Mouse (Mus musculus): Measurements from ENCODE around the gene Dab2.

Dab2 gene

DNA sequence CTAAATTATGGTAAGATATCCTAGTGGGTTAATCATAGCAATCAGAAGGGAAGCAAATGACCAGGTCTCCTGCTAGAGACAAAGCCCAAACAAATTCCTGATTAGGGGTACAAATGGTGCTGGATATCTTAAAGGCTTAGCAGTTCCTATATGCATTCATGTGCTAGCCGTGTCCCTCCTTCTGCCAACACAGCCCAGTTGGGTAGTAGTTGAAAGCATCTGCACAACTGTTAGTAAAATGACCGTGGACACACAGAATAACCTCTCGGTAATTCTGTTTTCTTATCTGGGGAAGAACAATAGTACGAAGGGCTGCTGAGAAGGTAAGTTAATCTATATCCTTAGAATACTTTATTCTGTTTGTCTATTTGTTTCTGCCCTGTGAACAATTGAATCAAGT lies 90.5 kb downstream of the Dab2 start:
- no peak for DNase-seq (ENCODE audit: extremely low read depth, insufficient read length, low spot score)

DNA sequence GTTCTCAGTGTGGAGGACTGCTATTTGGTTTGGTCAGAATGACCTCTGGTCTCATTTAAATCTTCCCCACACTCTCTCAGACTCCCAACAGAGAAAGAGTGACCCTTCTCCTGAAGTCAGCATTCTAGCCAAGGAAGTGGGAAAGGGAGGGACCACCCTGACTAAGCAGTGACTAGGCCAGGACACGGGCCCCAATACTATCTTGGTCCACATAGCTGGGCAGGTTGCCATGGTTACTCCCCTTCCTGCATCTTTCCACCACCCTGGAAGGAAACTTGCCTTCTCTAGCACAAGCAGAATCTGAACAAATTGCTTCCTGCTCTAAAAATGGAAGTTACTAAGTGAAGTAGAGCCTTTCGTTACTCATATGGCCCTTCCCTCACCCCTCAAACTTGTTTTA lies 91.1 kb downstream of the Dab2 start:
- peak; percentile 14 for DNase-seq (ENCODE audit: extremely low read depth, insufficient read length, low spot score)

DNA sequence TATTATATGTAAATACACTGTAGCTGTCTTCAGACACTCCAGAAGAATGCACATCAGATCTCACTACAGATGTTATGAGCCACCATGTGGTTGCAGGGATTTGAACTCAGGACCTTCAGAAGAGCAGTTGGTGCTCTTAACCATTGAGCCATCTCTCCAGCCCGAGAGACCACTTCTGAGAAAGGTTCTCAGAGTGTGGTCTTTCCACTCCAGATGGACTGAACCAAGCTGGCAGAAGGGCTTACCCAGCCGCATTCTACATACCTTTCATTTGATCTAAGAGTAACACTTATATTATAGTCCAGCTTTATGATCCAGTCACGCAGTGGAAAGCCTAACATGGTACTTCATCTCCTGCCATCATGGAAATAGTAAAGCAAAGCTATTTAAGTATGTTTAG lies 92.3 kb downstream of the Dab2 start:
- no peak for DNase-seq (ENCODE audit: extremely low read depth, insufficient read length, low spot score)

DNA sequence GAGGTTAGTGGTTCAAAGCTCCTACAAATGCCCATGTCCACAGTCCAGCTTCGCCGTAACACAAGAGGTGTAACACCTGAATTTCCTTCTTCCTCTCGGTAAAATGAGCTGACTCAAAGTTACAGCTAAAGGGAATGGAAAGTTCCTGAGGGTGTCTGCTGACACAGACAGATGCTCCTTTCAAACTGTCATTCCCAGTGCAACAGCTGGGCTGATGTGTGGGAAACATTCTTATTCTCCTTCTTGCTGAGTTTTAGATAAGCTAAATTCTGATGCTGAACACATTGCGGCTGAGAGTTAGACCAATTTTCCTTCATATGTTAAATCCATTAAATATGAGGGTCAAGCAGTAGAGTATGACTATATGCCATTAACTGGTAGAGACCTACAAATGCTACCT lies 94.0 kb downstream of the Dab2 start:
- no peak for DNase-seq (ENCODE audit: extremely low read depth, insufficient read length, low spot score)

DNA sequence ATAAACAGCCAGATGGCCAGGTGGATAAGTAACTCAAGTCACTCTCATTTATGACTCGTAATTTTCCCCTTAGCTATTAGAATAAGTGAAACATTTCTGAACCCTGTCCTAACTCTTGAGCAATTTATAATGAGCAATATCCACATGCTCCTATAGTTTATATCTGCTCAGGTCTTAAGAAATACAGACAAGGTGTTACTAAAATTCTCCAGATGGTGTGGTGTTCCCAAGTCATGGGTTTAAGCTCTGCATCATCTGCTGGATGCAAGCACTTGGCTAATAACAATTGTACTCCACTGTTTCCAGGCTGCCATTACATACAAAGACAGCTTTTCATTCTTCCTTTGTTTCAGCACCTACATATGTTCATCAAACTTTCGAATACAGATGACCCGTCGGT lies 98.6 kb downstream of the Dab2 start:
- no peak for DNase-seq (ENCODE audit: extremely low read depth, insufficient read length, low spot score)

DNA sequence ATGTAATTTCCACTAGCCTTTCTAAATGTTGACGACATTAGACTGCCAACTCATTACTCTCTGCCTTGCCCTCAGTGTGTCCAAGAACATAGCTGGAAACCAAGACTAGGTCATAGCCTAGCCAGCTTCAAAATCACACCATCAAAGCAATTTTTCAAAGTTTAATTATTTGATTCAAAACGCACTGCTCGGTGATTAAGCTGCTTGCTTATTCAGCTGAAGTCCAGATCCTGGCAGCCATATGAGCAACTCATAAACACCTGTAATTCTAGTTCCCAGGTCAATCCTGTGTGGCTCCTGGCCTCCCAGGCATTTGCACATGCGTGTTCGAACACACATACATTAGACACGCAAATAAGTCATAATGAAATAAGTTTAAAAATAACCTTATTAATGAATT lies 99.3 kb downstream of the Dab2 start:
- DNase-seq (ENCODE audit: extremely low read depth, insufficient read length, low spot score), result no peak

DNA sequence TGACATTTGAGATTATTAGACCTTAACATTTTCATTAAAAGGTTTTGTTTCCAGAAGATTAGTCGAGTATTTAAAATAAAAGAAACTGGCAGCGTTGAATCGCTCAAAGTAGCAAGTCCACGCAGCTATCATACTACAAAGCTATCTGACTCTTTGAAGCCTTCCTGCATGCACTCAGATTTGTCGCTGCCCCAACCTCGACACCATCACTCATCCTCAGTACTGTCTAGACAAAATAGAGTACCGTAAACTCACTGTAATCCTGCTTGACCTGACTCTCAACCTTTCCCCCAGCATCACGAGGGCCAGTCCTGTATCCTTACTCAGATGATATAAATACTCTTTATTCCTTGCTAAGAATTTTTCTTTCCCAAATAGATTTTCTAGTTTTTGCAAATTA lies 100.5 kb downstream of the Dab2 start:
- DNase-seq (ENCODE audit: extremely low read depth, insufficient read length, low spot score), result no peak

DNA sequence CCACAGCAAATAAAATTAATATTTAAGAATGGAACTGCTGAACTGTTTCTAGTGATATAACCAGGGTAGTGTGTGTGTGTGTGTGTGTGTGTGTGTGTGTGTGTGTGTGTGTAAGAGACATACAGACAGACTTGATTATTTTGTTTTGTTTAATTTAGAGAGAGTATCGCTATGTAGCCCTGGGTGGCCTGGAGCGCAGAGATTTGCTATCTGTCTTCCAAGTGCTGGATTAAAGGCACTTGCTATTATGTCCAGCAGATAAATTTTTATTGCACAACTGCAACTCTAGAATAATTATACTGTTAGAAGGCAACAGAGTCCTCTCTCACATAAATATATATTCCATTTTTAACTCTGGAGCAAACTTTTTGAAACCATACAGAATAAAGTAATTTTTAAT lies 102.8 kb downstream of the Dab2 start:
- DNase-seq (ENCODE audit: extremely low read depth, insufficient read length, low spot score), result no peak

DNA sequence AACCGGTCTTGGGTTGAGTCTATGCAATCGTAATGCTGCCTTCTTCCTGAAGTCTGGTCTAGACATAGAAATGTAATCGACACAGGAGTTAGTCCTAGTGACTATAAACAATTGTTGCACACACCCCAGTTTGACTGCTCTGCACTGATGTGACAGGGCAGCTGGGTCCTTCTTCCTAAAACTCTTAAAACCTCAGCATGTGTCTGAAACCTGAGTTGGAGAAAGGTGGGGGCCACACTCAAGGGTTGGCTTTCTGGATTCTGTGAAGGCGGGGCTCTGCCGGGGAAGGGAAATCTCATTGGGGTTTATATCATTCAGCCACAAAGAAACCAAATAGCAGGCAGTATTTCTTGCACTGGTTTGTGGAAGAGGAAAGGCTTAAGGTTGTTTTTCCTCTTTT lies 104.6 kb downstream of the Dab2 start:
- no peak for DNase-seq (ENCODE audit: extremely low read depth, insufficient read length, low spot score)

DNA sequence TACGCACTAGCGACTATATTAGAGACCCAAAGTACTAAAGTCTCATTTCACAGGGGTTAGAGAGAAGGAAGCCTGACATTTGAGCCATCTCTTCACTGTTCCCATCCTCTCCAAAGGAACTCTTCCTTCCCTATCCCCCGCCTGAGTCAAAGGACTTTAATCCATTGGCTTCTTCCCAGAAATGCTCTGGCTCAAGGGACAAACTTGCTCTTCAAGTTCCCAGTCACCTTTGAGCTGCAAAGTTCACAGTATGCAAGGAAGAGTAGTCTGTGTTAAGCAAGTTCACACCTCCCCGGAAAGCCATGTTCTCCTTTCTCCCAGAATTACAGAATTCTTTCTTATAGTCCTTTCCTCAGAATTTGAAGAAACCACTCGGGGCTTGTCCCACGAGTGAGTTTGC lies 107.2 kb downstream of the Dab2 start:
- no peak for DNase-seq (ENCODE audit: extremely low read depth, insufficient read length, low spot score)

DNA sequence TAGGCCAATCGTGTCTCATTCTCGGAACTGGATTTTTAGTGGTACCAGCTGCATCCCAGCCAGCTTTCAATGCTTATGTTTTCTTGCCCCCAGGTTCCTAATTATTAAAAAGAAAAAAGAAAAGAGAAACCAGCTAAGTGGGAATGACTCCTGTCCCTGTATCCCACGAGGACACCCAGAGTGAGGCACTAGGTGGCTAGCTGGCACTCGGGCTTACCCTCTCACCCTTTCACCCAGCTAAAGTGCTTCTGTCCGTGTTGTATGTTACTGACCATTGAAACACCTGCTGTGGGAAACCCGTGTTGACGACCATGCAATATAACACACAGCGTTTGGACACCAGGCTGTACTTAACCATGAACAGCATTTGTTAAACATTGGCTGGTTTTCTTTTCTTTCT lies 109.4 kb downstream of the Dab2 start:
- DNase-seq (ENCODE audit: extremely low read depth, insufficient read length, low spot score), result no peak

DNA sequence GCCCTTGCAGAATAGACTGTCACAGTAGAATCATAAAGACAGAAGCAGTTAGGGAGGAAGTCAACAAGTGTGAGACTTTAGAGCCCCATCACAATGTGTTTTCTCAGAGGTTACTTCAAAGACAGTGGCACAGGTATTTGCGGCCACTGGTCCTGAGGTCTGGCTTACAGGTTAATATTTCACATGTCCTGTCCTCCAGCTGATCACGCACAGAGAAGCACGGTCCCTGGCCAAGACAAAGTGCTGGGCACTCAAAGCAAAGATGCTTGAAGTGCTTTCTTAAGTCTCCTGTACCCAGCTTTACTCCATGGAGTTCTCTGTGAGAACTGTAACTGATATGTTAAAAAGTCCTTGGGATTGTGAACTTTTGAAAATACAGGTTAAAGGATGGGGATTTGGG lies 110.6 kb downstream of the Dab2 start:
- DNase-seq (ENCODE audit: extremely low read depth, insufficient read length, low spot score), result no peak

DNA sequence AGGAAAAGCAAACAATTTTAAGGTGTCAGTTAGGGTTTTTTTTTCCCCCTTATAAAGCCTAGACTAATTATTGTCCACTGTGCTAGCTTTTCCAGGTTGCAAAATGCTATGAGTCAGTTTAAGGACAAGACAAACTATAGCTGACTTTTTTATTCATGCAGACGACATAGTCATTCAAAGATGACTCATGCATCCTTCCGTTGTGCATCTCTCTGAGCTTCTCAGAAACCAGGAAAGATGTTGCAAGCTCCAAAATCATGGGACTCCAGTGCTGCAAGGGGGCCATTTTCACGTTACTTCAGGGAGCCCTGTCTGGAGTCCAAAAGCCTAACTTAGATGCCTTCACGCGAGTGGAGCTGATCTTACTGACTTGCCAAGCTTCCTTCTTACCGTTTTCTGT lies 111.7 kb downstream of the Dab2 start:
- peak; percentile 53 for DNase-seq (ENCODE audit: extremely low read depth, insufficient read length, low spot score)

DNA sequence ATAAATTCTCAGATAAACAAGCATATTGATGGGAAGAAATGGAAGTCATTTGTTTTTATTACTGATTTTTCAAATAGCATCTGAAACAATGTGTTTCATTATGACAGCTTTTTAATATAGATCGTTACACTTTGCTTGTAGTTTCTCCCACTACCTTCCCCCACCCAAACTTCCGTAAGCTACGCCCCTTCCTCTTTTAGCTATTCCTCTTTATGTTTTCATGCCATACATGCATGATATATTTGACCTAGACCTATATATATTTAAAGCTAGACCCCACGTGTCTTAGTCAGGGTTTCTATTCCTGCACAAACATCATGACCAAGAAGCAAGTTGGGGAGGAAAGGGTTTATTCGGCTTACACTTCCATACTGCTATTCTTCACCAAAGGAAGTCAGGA lies 115.7 kb downstream of the Dab2 start:
- no peak for DNase-seq (ENCODE audit: extremely low read depth, insufficient read length, low spot score)

DNA sequence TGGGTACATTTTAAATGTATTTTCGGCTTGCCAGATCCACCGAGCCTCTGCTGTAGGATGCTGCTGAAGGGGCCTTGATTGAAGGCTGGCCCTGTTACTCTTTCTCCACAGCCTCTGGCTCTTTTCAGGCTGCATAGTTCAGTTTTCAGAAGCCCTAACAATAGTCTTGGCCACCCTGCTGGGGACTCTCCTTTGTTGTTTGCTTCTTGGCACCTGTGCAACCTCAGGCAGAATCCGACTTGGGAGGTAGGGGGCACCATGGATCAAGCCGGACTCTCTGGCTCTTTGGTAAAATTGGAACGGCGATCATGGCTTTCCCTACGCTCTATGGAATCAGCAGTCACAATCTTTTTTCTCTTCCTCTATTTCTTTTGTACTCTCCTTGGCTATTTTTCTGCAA lies 132.2 kb downstream of the Dab2 start:
- DNase-seq (ENCODE audit: extremely low read depth, insufficient read length, low spot score), result no peak

DNA sequence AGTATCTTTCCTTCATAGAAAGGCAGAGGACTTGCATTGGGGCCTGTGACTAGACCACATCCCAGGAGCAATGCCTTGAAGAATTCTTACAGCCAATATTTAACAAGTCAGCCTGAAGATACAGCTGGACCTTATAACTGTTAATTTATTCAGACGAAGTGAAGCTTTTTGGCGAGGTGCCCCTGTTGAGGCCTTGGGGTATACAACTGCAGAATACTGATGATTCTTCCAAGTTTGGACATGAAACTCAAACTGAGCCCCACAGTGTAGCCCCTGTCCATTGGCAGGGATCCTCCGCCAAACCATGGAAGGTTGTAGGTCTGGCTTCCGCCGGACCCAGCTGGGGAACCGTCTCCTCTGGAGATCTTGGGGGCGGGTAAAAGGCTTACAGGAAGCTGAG lies 132.8 kb downstream of the Dab2 start:
- no peak for DNase-seq (ENCODE audit: extremely low read depth, insufficient read length, low spot score)

DNA sequence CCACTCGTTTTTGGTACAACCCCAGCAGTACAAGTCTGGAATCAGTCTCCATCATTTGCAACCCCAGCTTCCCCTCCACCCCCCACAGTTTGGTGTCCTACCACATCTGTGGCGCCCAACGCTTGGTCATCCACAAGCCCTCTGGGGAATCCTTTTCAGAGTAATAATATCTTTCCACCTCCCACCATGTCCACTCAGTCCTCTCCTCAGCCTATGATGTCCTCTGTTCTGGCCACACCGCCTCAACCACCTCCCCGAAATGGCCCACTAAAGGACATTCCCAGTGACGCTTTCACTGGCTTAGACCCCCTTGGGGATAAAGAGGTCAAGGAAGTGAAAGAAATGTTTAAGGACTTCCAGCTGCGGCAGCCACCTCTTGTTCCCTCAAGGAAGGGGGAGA lies 135.7 kb downstream of the Dab2 start:
- DNase-seq (ENCODE audit: extremely low read depth, insufficient read length, low spot score), result no peak

DNA sequence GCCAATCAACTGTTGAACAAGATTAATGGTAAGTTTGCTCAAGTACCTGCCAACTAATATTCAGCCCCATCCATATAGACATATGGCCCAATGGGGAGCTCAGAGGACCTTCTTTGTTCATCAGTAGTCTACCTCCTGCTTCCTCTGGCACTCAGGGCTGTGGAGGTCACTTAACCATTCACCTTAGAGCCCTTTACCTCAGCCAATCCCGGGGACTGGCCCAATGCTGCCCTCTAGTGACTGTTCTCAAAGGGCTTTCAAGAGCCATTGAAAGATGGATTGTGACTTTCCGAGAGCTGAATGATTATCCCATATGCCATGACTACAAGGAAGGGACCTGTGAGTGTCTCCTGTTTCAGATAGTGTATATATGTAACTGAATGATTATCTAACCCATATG lies 136.2 kb downstream of the Dab2 start:
- DNase-seq (ENCODE audit: extremely low read depth, insufficient read length, low spot score), result peak; percentile 19

DNA sequence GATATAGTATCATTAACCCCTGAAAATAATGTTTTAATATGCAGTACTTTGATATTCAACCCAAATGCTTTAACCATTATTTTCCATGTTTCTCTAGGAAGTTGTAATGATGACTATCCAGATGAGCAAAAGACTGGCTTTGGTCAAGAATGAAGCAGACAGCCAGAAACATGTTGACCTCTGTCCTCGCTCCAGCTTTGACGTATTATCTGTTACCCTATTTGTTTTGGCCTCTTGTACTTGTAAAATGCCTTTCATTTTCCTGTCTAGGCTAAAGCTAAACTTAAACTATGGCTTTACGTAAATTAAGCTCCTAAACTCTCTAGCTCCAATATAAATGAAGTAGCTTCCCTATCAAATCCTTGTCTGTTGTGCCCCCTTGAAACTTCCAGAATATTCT lies 139.1 kb downstream of the Dab2 start:
- no peak for DNase-seq (ENCODE audit: extremely low read depth, insufficient read length, low spot score)

DNA sequence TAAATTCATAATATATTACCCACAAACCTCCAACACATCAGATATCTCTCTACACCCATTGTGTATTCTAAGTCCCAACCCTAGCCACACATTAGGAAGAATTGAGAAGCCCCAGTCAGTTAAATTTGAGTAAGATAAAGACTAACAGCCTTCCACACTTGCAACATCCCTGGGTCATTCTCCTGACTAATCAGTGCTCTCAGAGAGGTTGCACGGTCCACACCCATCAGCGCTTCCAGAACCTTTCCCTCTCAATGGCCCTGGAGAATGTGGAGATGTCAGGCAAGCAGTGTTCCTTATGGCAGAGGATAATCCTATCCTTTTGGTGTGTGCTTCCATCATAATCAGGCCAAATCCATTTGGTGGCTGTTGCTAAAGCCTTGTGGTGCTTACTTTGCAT lies 144.9 kb downstream of the Dab2 start:
- DNase-seq (ENCODE audit: extremely low read depth, insufficient read length, low spot score), result no peak

DNA sequence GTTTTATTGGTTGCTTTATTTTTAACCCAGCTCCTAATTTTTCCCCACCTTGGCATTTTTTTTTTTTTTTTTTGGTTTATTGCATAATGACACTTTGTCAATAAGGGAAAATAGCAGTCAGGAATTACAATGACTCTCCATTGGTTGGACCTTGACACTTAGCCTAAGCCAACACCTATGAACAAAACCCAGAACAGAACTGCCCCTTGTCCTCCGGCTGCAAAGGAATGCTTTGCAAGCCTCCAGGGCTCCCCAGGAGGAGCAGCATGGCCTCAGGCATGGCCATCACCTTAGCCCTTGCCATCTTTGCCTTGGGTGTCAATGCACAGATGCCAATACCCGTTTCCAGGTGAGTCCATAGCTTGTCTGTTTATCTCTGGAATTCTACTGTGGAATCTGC lies 145.5 kb downstream of the Dab2 start, which contains the start of gene C9:
Gene C9 (plus strand): TSS at position 193 of the 400 bp plus-strand sequence.
- DNase-seq (ENCODE audit: extremely low read depth, insufficient read length, low spot score), result no peak

DNA sequence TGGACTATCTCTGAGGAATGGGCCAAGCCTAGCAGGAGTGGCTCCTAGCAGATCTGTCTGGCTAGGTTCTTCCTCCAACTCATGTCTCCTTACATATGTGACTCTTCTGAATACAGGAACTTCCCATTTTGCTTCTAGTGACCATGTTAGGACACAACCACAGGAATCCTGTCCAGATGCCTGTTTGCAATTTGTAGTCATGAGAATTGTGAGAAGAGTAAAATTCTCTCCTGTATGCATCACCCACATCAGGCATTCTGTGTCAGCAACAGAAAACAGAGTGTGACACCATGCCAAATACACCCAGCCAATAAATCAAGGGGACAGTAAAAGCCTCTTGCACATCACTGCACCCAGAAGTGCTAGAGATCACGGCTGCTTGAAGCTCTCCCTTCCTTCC lies 146.6 kb downstream of the Dab2 start:
- DNase-seq (ENCODE audit: extremely low read depth, insufficient read length, low spot score), result no peak

DNA sequence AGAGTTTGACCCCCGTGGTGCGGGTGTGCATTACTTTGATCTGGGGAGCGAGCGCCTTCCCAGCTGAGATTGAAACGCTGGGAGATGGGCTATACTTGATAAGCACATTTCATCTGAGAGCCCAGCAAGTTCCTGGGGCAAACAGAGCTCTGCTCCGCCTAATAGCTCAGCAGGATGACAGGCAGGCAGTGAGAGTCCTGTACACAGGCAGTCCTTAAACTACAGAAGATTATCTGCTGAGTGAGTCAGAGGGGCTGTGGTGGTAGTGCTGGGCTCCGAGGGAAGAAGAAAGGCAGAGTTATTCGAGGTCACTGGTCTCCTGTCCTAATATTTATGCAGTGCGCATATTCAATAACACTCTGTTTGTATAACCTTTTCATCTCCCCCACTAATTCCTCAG lies 149.3 kb downstream of the Dab2 start:
- DNase-seq (ENCODE audit: extremely low read depth, insufficient read length, low spot score), result no peak

DNA sequence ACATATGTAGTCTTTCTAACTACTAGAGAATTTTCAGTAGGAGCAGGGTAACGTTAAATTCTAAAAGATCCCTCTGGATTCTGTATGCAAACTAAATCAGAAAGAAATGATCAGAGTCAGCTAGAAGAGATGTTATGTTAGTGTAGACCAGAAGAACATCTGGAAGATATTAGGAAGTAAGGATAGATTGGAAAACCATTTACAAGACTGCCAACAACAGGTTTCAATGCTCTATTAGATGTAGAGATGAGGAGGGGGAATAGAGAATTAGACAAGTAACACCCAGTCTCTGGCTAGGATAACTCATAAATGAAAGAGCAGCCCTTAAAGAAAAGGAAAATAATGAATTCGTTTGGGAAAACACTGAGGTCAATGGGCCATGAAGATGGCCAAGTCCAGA lies 154.9 kb downstream of the Dab2 start:
- DNase-seq (ENCODE audit: extremely low read depth, insufficient read length, low spot score), result no peak
